Mouse (Mus musculus): Measurements from ENCODE around the gene Zdhhc17. TPM values are rescaled to one million over a fixed set of nuclear protein-coding genes. Genes with fewer than 3 reads are reported as not detected.

Gene Zdhhc17
- polyA plus RNA-seq, 1 experiment: 31.3 TPM

- Histone ChIP-seq H3K9me3 (replicated peaks; ENCODE audit: control insufficient read depth, insufficient read depth, low read length, poor library complexity, severe bottlenecking) (no peaks in the 10 kb centered on the region), H3K27ac (ENCODE audit: insufficient read depth, low read length) (peak overlapping the region; percentile 92), H3K27me3 (ENCODE audit: control insufficient read depth, insufficient read depth, low read length, poor library complexity, severe bottlenecking) (no peaks in the 10 kb centered on the region), H3K4me1 (ENCODE audit: control insufficient read depth, insufficient read depth, low read length) (peaks cover 2% of the 10 kb centered on the region), H3K9ac (ENCODE audit: low read depth, poor library complexity, severe bottlenecking) (peak overlapping the region; percentile 24; the same call in 1 of the 2 replicates), H3K36me3 (ENCODE audit: control insufficient read depth, insufficient read depth, low read length, poor library complexity, severe bottlenecking) (peaks cover 25% of the 10 kb centered on the region), H3K4me3 (ENCODE audit: low read depth, low read length) (peak overlapping the region; percentile 48)
- TF ChIP-seq EP300 (IDR thresholded peaks at IDR 0.05; ENCODE audit: insufficient read depth, low read depth, low read length) (peak; percentile 70; the same call in 1 of the 2 replicates), CTCF (IDR thresholded peaks at IDR 0.05; ENCODE audit: low read depth, low read length) (no peak), POLR2A (IDR thresholded peaks at IDR 0.05; ENCODE audit: insufficient read depth, low read length) (no peak)
Observed at GRCm38 (mm10) chr10:110931913-110932560, 77.9 kb downstream of the Zdhhc17 start.

DNA sequence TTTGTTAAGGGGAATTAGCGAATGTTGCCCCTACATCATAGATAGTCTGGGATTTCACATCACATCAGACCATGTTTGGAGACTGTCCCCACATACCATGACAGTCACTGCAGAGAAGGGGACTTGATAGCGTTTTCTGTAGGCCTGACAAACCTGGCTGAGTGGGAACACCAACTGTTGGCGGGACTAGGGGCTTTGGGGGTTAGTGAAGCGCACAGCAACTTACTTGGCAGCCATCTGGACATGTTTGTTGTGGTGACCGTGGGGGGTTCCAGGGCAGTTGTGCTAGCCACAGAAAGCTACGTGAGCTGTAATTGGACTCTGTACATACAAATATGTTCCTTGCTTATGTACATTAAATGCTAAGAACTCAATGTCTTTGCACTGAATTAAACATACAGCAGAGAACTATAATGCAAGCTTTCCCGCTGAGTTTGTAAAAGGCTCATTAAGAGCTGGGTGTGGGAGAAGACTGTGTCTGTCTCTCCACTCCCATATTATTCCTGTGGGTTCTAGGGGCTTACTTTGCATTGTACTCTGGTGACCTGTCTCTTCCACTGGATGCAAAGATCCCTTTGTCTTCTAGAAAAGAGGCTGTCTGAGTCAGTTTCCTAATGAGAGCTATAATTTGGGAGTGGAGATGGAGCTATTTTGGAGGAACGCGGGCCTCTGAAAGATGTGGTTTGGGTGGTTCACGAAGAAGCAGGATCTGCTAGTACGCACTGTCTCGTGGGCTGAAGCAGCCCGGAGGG is 78.6 kb downstream of the Zdhhc17 start:
- TF ChIP-seq EP300 (IDR thresholded peaks at IDR 0.05; ENCODE audit: insufficient read depth, low read depth, low read length): no peak
- no peak for TF ChIP-seq POLR2A (IDR thresholded peaks at IDR 0.05; ENCODE audit: insufficient read depth, low read length)
- Histone ChIP-seq H3K4me3 (ENCODE audit: low read depth, low read length) (peak overlapping the region; percentile 48), H3K4me1 (ENCODE audit: control insufficient read depth, insufficient read depth, low read length) (peaks cover 2% of the 10 kb centered on the region), H3K9me3 (replicated peaks; ENCODE audit: control insufficient read depth, insufficient read depth, low read length, poor library complexity, severe bottlenecking) (no peaks in the 10 kb centered on the region), H3K27ac (ENCODE audit: insufficient read depth, low read length) (peak overlapping the region; percentile 92), H3K27me3 (ENCODE audit: control insufficient read depth, insufficient read depth, low read length, poor library complexity, severe bottlenecking) (no peaks in the 10 kb centered on the region), H3K9ac (ENCODE audit: low read depth, poor library complexity, severe bottlenecking) (peak overlapping the region; percentile 32), H3K36me3 (ENCODE audit: control insufficient read depth, insufficient read depth, low read length, poor library complexity, severe bottlenecking) (peaks cover 22% of the 10 kb centered on the region)

DNA sequence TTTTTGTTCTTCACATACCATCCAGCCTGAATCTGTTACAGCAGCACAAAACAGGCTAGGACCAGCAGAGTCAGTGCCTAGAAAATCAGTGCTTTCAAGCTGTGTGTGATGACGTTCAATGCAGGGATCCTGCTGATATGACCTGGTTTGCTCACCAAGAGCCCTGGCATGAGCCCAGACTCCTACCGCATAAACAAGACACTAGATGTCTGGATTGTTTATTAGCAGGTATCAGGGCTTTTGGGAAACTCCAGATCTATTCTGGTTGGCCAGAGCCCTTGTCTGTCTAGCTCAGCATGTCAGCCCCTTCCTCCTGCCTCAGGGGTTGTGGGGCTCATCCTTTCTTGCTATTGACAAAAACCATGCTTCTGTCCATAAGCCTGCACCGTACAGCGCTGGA is 80.2 kb downstream of the Zdhhc17 start:
- H3K36me3 ChIP-seq (ENCODE audit: control insufficient read depth, insufficient read depth, low read length, poor library complexity, severe bottlenecking): peaks cover 12% of the 10 kb centered on the region
- H3K9me3 ChIP-seq (replicated peaks; ENCODE audit: control insufficient read depth, insufficient read depth, low read length, poor library complexity, severe bottlenecking): no peaks in the 10 kb centered on the region
- TF ChIP-seq EP300 (IDR thresholded peaks at IDR 0.05; ENCODE audit: insufficient read depth, low read depth, low read length): no peak
- no peak for TF ChIP-seq POLR2A (IDR thresholded peaks at IDR 0.05; ENCODE audit: insufficient read depth, low read length)
- TF ChIP-seq CTCF (IDR thresholded peaks at IDR 0.05; ENCODE audit: low read depth, low read length): no peak
- H3K27me3 ChIP-seq (ENCODE audit: control insufficient read depth, insufficient read depth, low read length, poor library complexity, severe bottlenecking): no peaks in the 10 kb centered on the region
- H3K4me3 ChIP-seq (ENCODE audit: low read depth, low read length): no peak overlapping the region
- H3K27ac ChIP-seq (ENCODE audit: insufficient read depth, low read length): peak overlapping the region; percentile 5; the same call in 1 of the 2 replicates
- H3K4me1 ChIP-seq (ENCODE audit: control insufficient read depth, insufficient read depth, low read length): peaks cover 2% of the 10 kb centered on the region
- no peak overlapping the region for H3K9ac ChIP-seq (ENCODE audit: low read depth, poor library complexity, severe bottlenecking)

DNA sequence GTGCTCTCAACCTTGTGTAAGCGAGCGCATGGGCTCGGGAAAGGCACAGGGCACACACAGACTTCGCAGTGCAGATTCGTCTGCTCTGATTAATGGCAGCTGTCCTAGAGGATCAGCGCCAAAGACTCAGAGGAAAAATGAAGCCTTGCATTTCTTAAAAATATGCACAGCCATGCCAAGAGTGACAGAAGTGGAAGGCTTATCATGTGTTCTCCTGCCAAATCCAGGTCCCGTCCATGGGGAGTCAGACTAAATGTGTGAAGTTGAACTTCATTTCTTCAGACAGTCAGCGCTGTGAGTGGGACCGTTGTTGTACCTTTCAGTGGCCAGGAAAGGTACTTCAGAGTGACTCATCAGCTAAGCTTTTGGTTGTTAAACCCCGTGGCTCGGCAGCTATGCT is 82.4 kb downstream of the Zdhhc17 start:
- Histone ChIP-seq H3K4me3 (ENCODE audit: low read depth, low read length) (no peak overlapping the region), H3K27me3 (ENCODE audit: control insufficient read depth, insufficient read depth, low read length, poor library complexity, severe bottlenecking) (no peaks in the 10 kb centered on the region)

GRCm38 (mm10) chr10:110922612-110923011 is 87.3 kb downstream of the Zdhhc17 start:
- H3K4me3 ChIP-seq (ENCODE audit: low read depth, low read length): no peak overlapping the region
- H3K9ac ChIP-seq (ENCODE audit: low read depth, poor library complexity, severe bottlenecking): 0 out of 2 replicates have a peak overlapping the region, but pooled peaks have one; percentile 33
- no peak overlapping the region for H3K27ac ChIP-seq (ENCODE audit: insufficient read depth, low read length)
- no peaks in the 10 kb centered on the region for H3K27me3 ChIP-seq (ENCODE audit: control insufficient read depth, insufficient read depth, low read length, poor library complexity, severe bottlenecking)
- no peaks in the 10 kb centered on the region for H3K9me3 ChIP-seq (replicated peaks; ENCODE audit: control insufficient read depth, insufficient read depth, low read length, poor library complexity, severe bottlenecking)
- H3K4me1 ChIP-seq (ENCODE audit: control insufficient read depth, insufficient read depth, low read length): peaks cover 6% of the 10 kb centered on the region
- TF ChIP-seq CTCF (IDR thresholded peaks at IDR 0.05; ENCODE audit: low read depth, low read length) (no peak), POLR2A (IDR thresholded peaks at IDR 0.05; ENCODE audit: insufficient read depth, low read length) (no peak), EP300 (IDR thresholded peaks at IDR 0.05; ENCODE audit: insufficient read depth, low read depth, low read length) (no peak)
- peaks cover 6% of the 10 kb centered on the region; the same call in 1 of the 2 replicates for H3K36me3 ChIP-seq (ENCODE audit: control insufficient read depth, insufficient read depth, low read length, poor library complexity, severe bottlenecking)

More for the DNA sequence above, 82.4 kb downstream of the Zdhhc17 start:
- H3K9me3 ChIP-seq (replicated peaks; ENCODE audit: control insufficient read depth, insufficient read depth, low read length, poor library complexity, severe bottlenecking): no peaks in the 10 kb centered on the region
- H3K36me3 ChIP-seq (ENCODE audit: control insufficient read depth, insufficient read depth, low read length, poor library complexity, severe bottlenecking): peaks cover 7% of the 10 kb centered on the region; the same call in 1 of the 2 replicates
- no peak overlapping the region for H3K27ac ChIP-seq (ENCODE audit: insufficient read depth, low read length)
- no peak overlapping the region for H3K9ac ChIP-seq (ENCODE audit: low read depth, poor library complexity, severe bottlenecking)
- TF ChIP-seq CTCF (IDR thresholded peaks at IDR 0.05; ENCODE audit: low read depth, low read length): no peak
- TF ChIP-seq POLR2A (IDR thresholded peaks at IDR 0.05; ENCODE audit: insufficient read depth, low read length): no peak
- TF ChIP-seq EP300 (IDR thresholded peaks at IDR 0.05; ENCODE audit: insufficient read depth, low read depth, low read length): no peak
- peaks cover 6% of the 10 kb centered on the region for H3K4me1 ChIP-seq (ENCODE audit: control insufficient read depth, insufficient read depth, low read length)
